ENCODE assay signal across 13 mouse cellular contexts in genomic region chr14:9329839-9330485, GRCm38 (mm10).
DNase-seq lines count a peak whose midpoint lies in the region; ATAC-seq and TF ChIP-seq lines count a peak whose summit lies in the region.
"Had no signal": no experiment of that assay in that cellular context is flagged by ENCODE, and none has a peak within 500 bp of the region (broad histone marks: within the 10 kb centered on the region; RNA-seq: fewer than 3 reads in every experiment).

No protein-coding gene starts in this region.

- H3K9me3 ChIP-seq in forebrain, embryonic 12.5 days = no peaks in the 10 kb centered on the region
- H3K9me3 ChIP-seq in hindbrain, postnatal 0 days (ENCODE audit: low read length) = no peaks in the 10 kb centered on the region
- H3K9me3 ChIP-seq in midbrain, embryonic 13.5 days = no peaks in the 10 kb centered on the region
- H3K9me3 ChIP-seq in intestine, embryonic 16.5 days (ENCODE audit: control insufficient read depth, low read length) = no peaks in the 10 kb centered on the region
- H3K9me3 ChIP-seq: heart, embryonic 10.5 days; limb, embryonic 13.5 days had no signal

- H3K27ac ChIP-seq in forebrain, embryonic 12.5 days = 0 out of 2 replicates have a peak overlapping the region, but pooled peaks have one; percentile 19
- no peak overlapping the region for H3K27ac ChIP-seq in hindbrain, postnatal 0 days
- H3K27ac ChIP-seq in midbrain, embryonic 13.5 days = no peak overlapping the region
- no peak overlapping the region for H3K27ac ChIP-seq in intestine, embryonic 16.5 days (ENCODE audit: low read length)
- H3K27ac ChIP-seq: heart, embryonic 10.5 days; limb, embryonic 13.5 days had no signal

- WGBS in forebrain, embryonic 12.5 days = 72% methylated on average over 12 of the region's 12 CpGs
- WGBS in hindbrain, postnatal 0 days = 50% methylated on average over 12 of the region's 12 CpGs
- WGBS in midbrain, embryonic 13.5 days = 65% methylated on average over 12 of the region's 12 CpGs
- 78% methylated on average over 12 of the region's 12 CpGs for WGBS in intestine, embryonic 16.5 days

- peak; percentile 86 for DNase-seq in brain, embryonic 14.5 days (ENCODE audit: low read depth)
- peak; percentile 58 for DNase-seq in hindbrain, postnatal 0 days (ENCODE audit: low spot score)
- DNase-seq in thymus, postnatal 14 days = no peak
- no peak for DNase-seq in kidney, adult 8-10 months
- no peak for DNase-seq in adrenal gland, postnatal 4 days (ENCODE audit: low spot score in 2 of 2)
- DNase-seq: adrenal gland, adult 2 months; cerebellum, adult 2 months had no signal

- TF ChIP-seq CTCF in brain, embryonic 14.5 days (IDR thresholded peaks at IDR 0.05; ENCODE audit: borderline replicate concordance, extremely low read depth, insufficient read depth, insufficient read length) = no peak
- TF ChIP-seq CTCF in hindbrain, postnatal 0 days (IDR thresholded peaks at IDR 0.05; ENCODE audit: low read depth) = no peak

- no peaks in the 10 kb centered on the region for H3K27me3 ChIP-seq in forebrain, embryonic 12.5 days
- H3K27me3 ChIP-seq in hindbrain, postnatal 0 days (ENCODE audit: insufficient read depth, low read length) = no peaks in the 10 kb centered on the region
- H3K27me3 ChIP-seq in midbrain, embryonic 13.5 days = no peaks in the 10 kb centered on the region
- no peaks in the 10 kb centered on the region for H3K27me3 ChIP-seq in intestine, embryonic 16.5 days (replicated peaks; ENCODE audit: control insufficient read depth, insufficient read depth, low read length)
- H3K27me3 ChIP-seq: limb, embryonic 13.5 days had no signal

- no peak overlapping the region for H3K9ac ChIP-seq in forebrain, embryonic 12.5 days
- no peak overlapping the region for H3K9ac ChIP-seq in hindbrain, postnatal 0 days (replicated peaks; ENCODE audit: low read length)
- H3K9ac ChIP-seq in midbrain, embryonic 13.5 days (replicated peaks) = no peak overlapping the region
- no peak overlapping the region for H3K9ac ChIP-seq in intestine, embryonic 16.5 days (ENCODE audit: low read depth, low read length)
- H3K9ac ChIP-seq: limb, embryonic 13.5 days had no signal

- H3K36me3 ChIP-seq in forebrain, embryonic 12.5 days (replicated peaks) = no peaks in the 10 kb centered on the region
- no peaks in the 10 kb centered on the region for H3K36me3 ChIP-seq in hindbrain, postnatal 0 days (ENCODE audit: insufficient read depth, low read length)
- H3K36me3 ChIP-seq in midbrain, embryonic 13.5 days = no peaks in the 10 kb centered on the region
- H3K36me3 ChIP-seq in intestine, embryonic 16.5 days (ENCODE audit: control insufficient read depth, insufficient read depth, low read length) = no peaks in the 10 kb centered on the region
- H3K36me3 ChIP-seq: heart, embryonic 10.5 days; limb, embryonic 13.5 days had no signal

- H3K4me2 ChIP-seq in forebrain, embryonic 12.5 days = no peak overlapping the region
- H3K4me2 ChIP-seq in hindbrain, postnatal 0 days (ENCODE audit: low read depth, low read length) = no peak overlapping the region
- H3K4me2 ChIP-seq in midbrain, embryonic 13.5 days (replicated peaks) = no peak overlapping the region
- no peak overlapping the region for H3K4me2 ChIP-seq in intestine, embryonic 16.5 days (ENCODE audit: low read depth, low read length)
- H3K4me2 ChIP-seq: limb, embryonic 13.5 days had no signal

- ATAC-seq in forebrain, embryonic 12.5 days (ENCODE audit: low FRiP score) = peak; percentile 85
- peak; percentile 51; the same call in 1 of the 2 replicates for ATAC-seq in hindbrain, postnatal 0 days
- ATAC-seq in midbrain, embryonic 13.5 days = peak; percentile 80
- no peak for ATAC-seq in intestine, embryonic 16.5 days
- ATAC-seq: intestine, postnatal 0 days had no signal

- peaks cover 10% of the 10 kb centered on the region for H3K4me1 ChIP-seq in forebrain, embryonic 12.5 days
- H3K4me1 ChIP-seq in hindbrain, postnatal 0 days (ENCODE audit: insufficient read depth, low read length) = no peaks in the 10 kb centered on the region
- peaks cover 21% of the 10 kb centered on the region for H3K4me1 ChIP-seq in midbrain, embryonic 13.5 days (replicated peaks)
- H3K4me1 ChIP-seq in intestine, embryonic 16.5 days (ENCODE audit: control insufficient read depth, insufficient read depth, low read length) = no peaks in the 10 kb centered on the region
- H3K4me1 ChIP-seq: heart, embryonic 10.5 days; limb, embryonic 13.5 days had no signal

- TF ChIP-seq POLR2A in brain, embryonic 14.5 days (IDR thresholded peaks at IDR 0.05; ENCODE audit: borderline replicate concordance, extremely low read depth, insufficient read depth, insufficient read length, poor library complexity, severe bottlenecking) = no peak

- H3K4me3 ChIP-seq in forebrain, embryonic 12.5 days (replicated peaks) = no peak overlapping the region
- H3K4me3 ChIP-seq in hindbrain, postnatal 0 days (ENCODE audit: low read length) = no peak overlapping the region
- H3K4me3 ChIP-seq in midbrain, embryonic 13.5 days (replicated peaks) = no peak overlapping the region
- no peak overlapping the region for H3K4me3 ChIP-seq in intestine, embryonic 16.5 days (ENCODE audit: low read length)
- H3K4me3 ChIP-seq: heart, embryonic 10.5 days; limb, embryonic 13.5 days had no signal

Comparison
In these comparisons a context has a peak if more than half of its experiments do, and no peak if none do; other contexts are left out.
1. DNase-seq: peak in brain, embryonic 14.5 days (single experiment) and hindbrain, postnatal 0 days (single experiment); none in thymus, postnatal 14 days (single experiment), kidney, adult 8-10 months (0 of 2) and adrenal gland, postnatal 4 days (0 of 2).